Mouse (Mus musculus): ENCODE data around the gene Cd37.

- TF ChIP-seq CTCF (IDR thresholded peaks at IDR 0.05; ENCODE audit: low read depth, low read length) (no peak), GATA2 (IDR thresholded peaks at IDR 0.05; ENCODE audit: borderline replicate concordance, low read depth, low read length) (no peak), GATA1 (IDR thresholded peaks at IDR 0.05; ENCODE audit: borderline replicate concordance, low read length) (no peak)
These were observed 17.2 kb downstream of the Cd37 start for GRCm38 (mm10) chr7:45221680-45222079.
